Comparison of ENCODE assay signal across 22 mouse cellular contexts in genomic region chr5:138769126-138769525, GRCm38 (mm10). TPM values are rescaled to one million over a fixed set of nuclear protein-coding genes. Genes with fewer than 3 reads are reported as not detected.
DNase-seq lines count a peak whose midpoint lies in the region; ATAC-seq lines count a peak whose summit lies in the region.
"Had no signal": no experiment of that assay in that cellular context is flagged by ENCODE, and none has a peak within 500 bp of the region (broad histone marks: within the 10 kb centered on the region; RNA-seq: fewer than 3 reads in every experiment).

No protein-coding gene starts in this region.

- intact Hi-C loops in heart, postnatal 10 days (cut with DNase I): no loop called here
- intact Hi-C loops in left cerebral cortex, postnatal 36 days (cut with DNase I): no loop called here

- H3K9me3 ChIP-seq in heart, embryonic 10.5 days: no peaks in the 10 kb centered on the region
- no peaks in the 10 kb centered on the region for H3K9me3 ChIP-seq in lung, embryonic 15.5 days
- no peaks in the 10 kb centered on the region for H3K9me3 ChIP-seq in stomach, embryonic 15.5 days
- H3K9me3 ChIP-seq: embryonic facial prominence, embryonic 10.5 days; midbrain, embryonic 10.5 days had no signal

- no peaks in the 10 kb centered on the region for H3K36me3 ChIP-seq in heart, embryonic 10.5 days
- no peaks in the 10 kb centered on the region for H3K36me3 ChIP-seq in lung, embryonic 15.5 days
- H3K36me3 ChIP-seq in stomach, embryonic 15.5 days: 0 out of 2 replicates have a peak, but pooled peaks cover 3% of the 10 kb centered on the region
- H3K36me3 ChIP-seq: embryonic facial prominence, embryonic 10.5 days; limb, embryonic 12.5 days had no signal

- DNase-seq in heart, adult 18-20 months: peak; percentile 73 to 85
- no peak for DNase-seq in heart, embryonic 10.5 days (ENCODE audit: low spot score)
- DNase-seq in heart, postnatal 10 days: peak; percentile 75
- no peak for DNase-seq in liver
- DNase-seq in left cerebral cortex, adult 9 months (ENCODE audit: low spot score in 2 of 2): no peak
- DNase-seq in left cerebral cortex, postnatal 36 days (ENCODE audit: low spot score in 2 of 2): no peak
- DNase-seq: cerebellum, postnatal 25 days; layer of hippocampus, adult 9-11 months had no signal

- no peaks in the 10 kb centered on the region for H3K27me3 ChIP-seq in heart, embryonic 10.5 days (ENCODE audit: insufficient read depth, poor library complexity, severe bottlenecking)
- no peaks in the 10 kb centered on the region for H3K27me3 ChIP-seq in lung, embryonic 15.5 days
- no peaks in the 10 kb centered on the region for H3K27me3 ChIP-seq in stomach, embryonic 15.5 days (replicated peaks)
- H3K27me3 ChIP-seq: limb, embryonic 12.5 days had no signal

- WGBS in heart, embryonic 10.5 days: 71% methylated on average over 5 of the region's 5 CpGs
- 57% methylated on average over 5 of the region's 5 CpGs for WGBS in lung, embryonic 15.5 days
- 48% methylated on average over 5 of the region's 5 CpGs for WGBS in stomach, embryonic 15.5 days

- H3K27ac ChIP-seq in heart, embryonic 10.5 days: no peak overlapping the region
- no peak overlapping the region for H3K27ac ChIP-seq in lung, embryonic 15.5 days
- H3K27ac ChIP-seq in stomach, embryonic 15.5 days: no peak overlapping the region
- H3K27ac ChIP-seq: embryonic facial prominence, embryonic 10.5 days; limb, embryonic 12.5 days; midbrain, embryonic 10.5 days had no signal

- no peak overlapping the region for H3K9ac ChIP-seq in lung, embryonic 15.5 days
- H3K9ac ChIP-seq in stomach, embryonic 15.5 days: no peak overlapping the region
- H3K9ac ChIP-seq: limb, embryonic 12.5 days had no signal

- H3K4me3 ChIP-seq in heart, embryonic 10.5 days: no peak overlapping the region
- no peak overlapping the region for H3K4me3 ChIP-seq in lung, embryonic 15.5 days
- no peak overlapping the region for H3K4me3 ChIP-seq in stomach, embryonic 15.5 days (replicated peaks)
- H3K4me3 ChIP-seq: embryonic facial prominence, embryonic 10.5 days; erythroblast, embryonic 14.5 days; limb, embryonic 12.5 days; midbrain, embryonic 10.5 days; myocyte had no signal

- peak; percentile 67; the same call in 1 of the 2 replicates for ATAC-seq in lung, embryonic 15.5 days (ENCODE audit: borderline replicate concordance, extremely low read depth, low FRiP score, low TSS enrichment)
- 0 out of 2 replicates have a peak, but pooled peaks have one; percentile 43 for ATAC-seq in stomach, embryonic 15.5 days (ENCODE audit: insufficient read depth, low FRiP score, low read depth)
- ATAC-seq: inflammation-experienced regulatory T-cells, adult 6 months had no signal

- H3K4me1 ChIP-seq in heart, embryonic 10.5 days: no peaks in the 10 kb centered on the region
- no peaks in the 10 kb centered on the region for H3K4me1 ChIP-seq in lung, embryonic 15.5 days
- no peaks in the 10 kb centered on the region for H3K4me1 ChIP-seq in stomach, embryonic 15.5 days
- H3K4me1 ChIP-seq: limb, embryonic 12.5 days had no signal

- no peak overlapping the region for H3K4me2 ChIP-seq in lung, embryonic 15.5 days
- no peak overlapping the region for H3K4me2 ChIP-seq in stomach, embryonic 15.5 days
- H3K4me2 ChIP-seq: limb, embryonic 12.5 days had no signal

RNA-seq across cellular contexts. Expression of gene Fam20c, which starts 14.8 kb away (rescaled TPM):
- 10 to 100 TPM; 10.3 to 13.9 TPM for total RNA-seq in heart, adult 18-20 months (2021)
- 2.4 and 4.9 TPM in 2 replicates for polyA plus RNA-seq in heart, embryonic 10.5 days (2016; fragmentation: Nextera tagmentation; extraction: Ambion mirVana)
- 10 to 100 TPM; 11.2 to 14.7 TPM for total RNA-seq in heart, postnatal 10 days (2021)
- polyA plus RNA-seq in lung, embryonic 15.5 days (2015; fragmentation: Nextera tagmentation; extraction: Ambion mirVana): 6.1 and 6.2 TPM in 2 replicates
- 11.8 and 11.9 TPM in 2 replicates for polyA plus RNA-seq in stomach, embryonic 15.5 days (2015; fragmentation: Nextera tagmentation; extraction: Ambion mirVana)
- total RNA-seq in left cerebral cortex, postnatal 36 days (2021): 10 to 100 TPM; 35.3 to 42.8 TPM
- polyA plus RNA-seq: inflammation-experienced regulatory T-cells, adult 6 months had no signal

RNA-seq across cellular contexts. Expression of gene Gm5294, which starts 50.8 kb away (rescaled TPM):
- not detected for total RNA-seq in heart, adult 18-20 months (2021)
- polyA plus RNA-seq in heart, embryonic 10.5 days (2016; fragmentation: Nextera tagmentation; extraction: Ambion mirVana): not detected in 2 replicates
- not detected for total RNA-seq in heart, postnatal 10 days (2021)
- not detected in 2 replicates for polyA plus RNA-seq in lung, embryonic 15.5 days (2015; fragmentation: Nextera tagmentation; extraction: Ambion mirVana)
- not detected in 2 replicates for polyA plus RNA-seq in stomach, embryonic 15.5 days (2015; fragmentation: Nextera tagmentation; extraction: Ambion mirVana)
- not detected for total RNA-seq in left cerebral cortex, postnatal 36 days (2021)
- total RNA-seq: gastrocnemius, postnatal 4 days; neutrophil, adult 5-6 weeks had no signal
- polyA plus RNA-seq: embryonic facial prominence, embryonic 10.5 days; erythroblast, embryonic 14.5 days; hindbrain, embryonic 11.5 days; inflammation-experienced regulatory T-cells, adult 6 months; kidney, embryonic 16.5 days; limb, embryonic 12.5 days; liver, embryonic 16.5 days; midbrain, embryonic 10.5 days; myocyte; stomach, embryonic 16.5 days had no signal

Comparison
In these comparisons a context has a peak if more than half of its experiments do, and no peak if none do; other contexts are left out.
1. DNase-seq: peak in heart, adult 18-20 months (2 of 2) and heart, postnatal 10 days (2 of 2); none in heart, embryonic 10.5 days (single experiment), liver (single experiment), left cerebral cortex, adult 9 months (0 of 2) and left cerebral cortex, postnatal 36 days (0 of 2).